Comparison of ENCODE assay signal across 14 mouse cellular contexts in genomic region chr6:86547228-86547755, GRCm38 (mm10). TPM values are rescaled to one million over a fixed set of nuclear protein-coding genes. Genes with fewer than 3 reads are reported as not detected.
DNase-seq lines count a peak whose midpoint lies in the region; ATAC-seq and TF ChIP-seq lines count a peak whose summit lies in the region.
"Had no signal": no experiment of that assay in that cellular context is flagged by ENCODE, and none has a peak within 500 bp of the region (broad histone marks: within the 10 kb centered on the region; RNA-seq: fewer than 3 reads in every experiment).

No protein-coding gene starts in this region.

- no peak for ATAC-seq in heart, embryonic 11.5 days (replicated peaks; ENCODE audit: insufficient number of reproducible peaks, low FRiP score, low TSS enrichment)
- no peak for ATAC-seq in lung, embryonic 16.5 days (ENCODE audit: low read depth)
- no peak for ATAC-seq in intestine, embryonic 15.5 days
- ATAC-seq: forebrain, embryonic 13.5 days had no signal

- H3K9me3 ChIP-seq in heart, embryonic 11.5 days (replicated peaks; ENCODE audit: control insufficient read depth, low read length) = no peaks in the 10 kb centered on the region
- H3K9me3 ChIP-seq in lung, embryonic 16.5 days (ENCODE audit: control insufficient read depth, low read length) = no peaks in the 10 kb centered on the region
- H3K9me3 ChIP-seq in intestine, embryonic 15.5 days = no peaks in the 10 kb centered on the region
- H3K9me3 ChIP-seq in limb, embryonic 10.5 days (replicated peaks) = no peaks in the 10 kb centered on the region
- H3K9me3 ChIP-seq: embryonic facial prominence, embryonic 10.5 days; forebrain, embryonic 13.5 days; midbrain, embryonic 12.5 days had no signal

- no peaks in the 10 kb centered on the region for H3K27me3 ChIP-seq in heart, embryonic 11.5 days (ENCODE audit: control insufficient read depth, insufficient read depth, low read length)
- H3K27me3 ChIP-seq in lung, embryonic 16.5 days (ENCODE audit: control insufficient read depth, insufficient read depth, low read depth, low read length) = no peaks in the 10 kb centered on the region
- H3K27me3 ChIP-seq in intestine, embryonic 15.5 days (replicated peaks) = no peaks in the 10 kb centered on the region
- no peaks in the 10 kb centered on the region for H3K27me3 ChIP-seq in small intestine, adult 2 months (ENCODE audit: control insufficient read depth, insufficient read depth, low read length)
- no peaks in the 10 kb centered on the region for H3K27me3 ChIP-seq in limb, embryonic 10.5 days (ENCODE audit: low read depth, poor library complexity, severe bottlenecking)
- H3K27me3 ChIP-seq: forebrain, embryonic 13.5 days; midbrain, embryonic 12.5 days had no signal

- WGBS in heart, embryonic 11.5 days (ENCODE audit: insufficient replicate concordance) = 76% methylated on average over 1 of the region's 1 CpGs
- WGBS in lung, embryonic 16.5 days = 71% methylated on average over 1 of the region's 1 CpGs
- 88% methylated on average over 1 of the region's 1 CpGs for WGBS in intestine, embryonic 15.5 days
- WGBS in small intestine, adult 2 months = 43% methylated on average over 1 of the region's 1 CpGs
- WGBS in limb, embryonic 10.5 days = 87% methylated on average over 1 of the region's 1 CpGs

- H3K4me2 ChIP-seq in heart, embryonic 11.5 days = no peak overlapping the region; the same call in 1 of the 2 replicates
- no peak overlapping the region for H3K4me2 ChIP-seq in lung, embryonic 16.5 days (ENCODE audit: low read depth, low read length)
- H3K4me2 ChIP-seq in intestine, embryonic 15.5 days (replicated peaks) = peak overlapping the region; percentile 22; the same call in 1 of the 2 replicates
- H3K4me2 ChIP-seq: forebrain, embryonic 13.5 days; hindbrain, embryonic 14.5 days; midbrain, embryonic 12.5 days had no signal

- intact Hi-C loops in left cerebral cortex, postnatal 10 days (cut with DNase I) = no loop called here

- 0 out of 2 replicates have a peak, but pooled peaks cover 4% of the 10 kb centered on the region for H3K4me1 ChIP-seq in heart, embryonic 11.5 days (ENCODE audit: control insufficient read depth, insufficient read depth, low read length)
- no peaks in the 10 kb centered on the region for H3K4me1 ChIP-seq in lung, embryonic 16.5 days (replicated peaks; ENCODE audit: control insufficient read depth, insufficient read depth, low read length)
- H3K4me1 ChIP-seq in intestine, embryonic 15.5 days (replicated peaks) = peaks cover 6% of the 10 kb centered on the region; the same call in 1 of the 2 replicates
- H3K4me1 ChIP-seq in small intestine, adult 2 months (ENCODE audit: control insufficient read depth, insufficient read depth, insufficient read length, low read length) = peaks cover 12% of the 10 kb centered on the region; the same call in 1 of the 2 replicates
- H3K4me1 ChIP-seq in limb, embryonic 10.5 days = no peaks in the 10 kb centered on the region
- H3K4me1 ChIP-seq: embryonic facial prominence, embryonic 10.5 days; forebrain, embryonic 13.5 days; midbrain, embryonic 12.5 days had no signal

- TF ChIP-seq CTCF in small intestine, adult 2 months (IDR thresholded peaks at IDR 0.05; ENCODE audit: extremely low read depth, insufficient read length, insufficient replicate concordance, low read depth, low read length) = no peak

- H3K36me3 ChIP-seq in heart, embryonic 11.5 days (ENCODE audit: control insufficient read depth, insufficient read depth, low read length) = peaks cover 3% of the 10 kb centered on the region; the same call in 1 of the 2 replicates
- H3K36me3 ChIP-seq in lung, embryonic 16.5 days (ENCODE audit: control insufficient read depth, insufficient read depth, low read length) = peaks cover 10% of the 10 kb centered on the region; the same call in 1 of the 2 replicates
- peaks cover 11% of the 10 kb centered on the region for H3K36me3 ChIP-seq in intestine, embryonic 15.5 days
- H3K36me3 ChIP-seq in small intestine, adult 2 months (ENCODE audit: control insufficient read depth, insufficient read depth, low read length) = peaks cover 18% of the 10 kb centered on the region; the same call in 1 of the 2 replicates
- H3K36me3 ChIP-seq in limb, embryonic 10.5 days = peaks cover 92% of the 10 kb centered on the region

- H3K27ac ChIP-seq in heart, embryonic 11.5 days (ENCODE audit: low read depth, low read length) = peak overlapping the region; percentile 4; the same call in 1 of the 2 replicates
- H3K27ac ChIP-seq in lung, embryonic 16.5 days (ENCODE audit: low read length) = peak overlapping the region; percentile 1; the same call in 1 of the 2 replicates
- H3K27ac ChIP-seq in intestine, embryonic 15.5 days = peak overlapping the region; percentile 7; the same call in 1 of the 2 replicates
- peak overlapping the region; percentile 94 for H3K27ac ChIP-seq in small intestine, adult 2 months (ENCODE audit: insufficient read depth, low read depth, low read length)
- H3K27ac ChIP-seq in limb, embryonic 10.5 days = no peak overlapping the region
- H3K27ac ChIP-seq: embryonic facial prominence, embryonic 10.5 days; forebrain, embryonic 13.5 days; hindbrain, embryonic 14.5 days; midbrain, embryonic 12.5 days had no signal

- no peak for DNase-seq in heart, adult 9 months (ENCODE audit: low spot score in 2 of 2)
- no peak for DNase-seq in lung, postnatal 10 days
- no peak for DNase-seq in left cerebral cortex, postnatal 10 days (ENCODE audit: extremely low spot score in 1 of 2, low spot score in 2 of 2)
- no peak for DNase-seq in limb, embryonic 10.5 days (ENCODE audit: low spot score)
- DNase-seq: cerebellum, adult 9-10 months; right cerebral cortex, postnatal 4 days had no signal

- H3K9ac ChIP-seq in heart, embryonic 11.5 days (ENCODE audit: low read depth, low read length) = no peak overlapping the region
- no peak overlapping the region for H3K9ac ChIP-seq in lung, embryonic 16.5 days (ENCODE audit: low read length)
- no peak overlapping the region for H3K9ac ChIP-seq in intestine, embryonic 15.5 days
- H3K9ac ChIP-seq: forebrain, embryonic 13.5 days; hindbrain, embryonic 14.5 days; midbrain, embryonic 12.5 days had no signal

- H3K4me3 ChIP-seq in heart, embryonic 11.5 days (ENCODE audit: low read depth, low read length) = no peak overlapping the region
- H3K4me3 ChIP-seq in lung, embryonic 16.5 days (ENCODE audit: low read length) = no peak overlapping the region
- H3K4me3 ChIP-seq in intestine, embryonic 15.5 days (replicated peaks) = no peak overlapping the region
- no peak overlapping the region for H3K4me3 ChIP-seq in small intestine, adult 2 months (ENCODE audit: low read depth, low read length)
- no peak overlapping the region for H3K4me3 ChIP-seq in limb, embryonic 10.5 days
- H3K4me3 ChIP-seq: embryonic facial prominence, embryonic 10.5 days; forebrain, embryonic 13.5 days; midbrain, embryonic 12.5 days had no signal

- no peak for TF ChIP-seq POLR2A in small intestine, adult 2 months (IDR thresholded peaks at IDR 0.05; ENCODE audit: low read depth, low read length)

RNA-seq across cellular contexts. Expression of gene Pcbp1, which starts 21.2 kb away (rescaled TPM):
- 312 and 348 TPM in 2 replicates for polyA plus RNA-seq in heart, embryonic 11.5 days (2014; fragmentation: Nextera tagmentation; extraction: Ambion mirVana)
- polyA plus RNA-seq in lung, embryonic 16.5 days (2015; fragmentation: Nextera tagmentation; extraction: Ambion mirVana) = 168 and 192 TPM in 2 replicates
- polyA plus RNA-seq in intestine, embryonic 15.5 days (2015; fragmentation: Nextera tagmentation; extraction: Ambion mirVana) = 508 and 561 TPM in 2 replicates
- 244 and 314 TPM in 2 replicates for polyA plus RNA-seq in small intestine, adult 2 months (2012; rRNA removed)
- 100 to 1,000 TPM; 175 to 177 TPM for total RNA-seq in left cerebral cortex, postnatal 10 days (2021)
- 562 and 618 TPM in 2 replicates for polyA plus RNA-seq in limb, embryonic 10.5 days (2016; fragmentation: Nextera tagmentation; extraction: Ambion mirVana)
